Mouse (Mus musculus): ENCODE measurements at regions not wholly inside any gene's neighbourhood (a gene's known extent, or its start where the extent isn't known, plus 50 kb on each side); places are given as distances from the start of the nearest gene placed in this dataset.

DNA sequence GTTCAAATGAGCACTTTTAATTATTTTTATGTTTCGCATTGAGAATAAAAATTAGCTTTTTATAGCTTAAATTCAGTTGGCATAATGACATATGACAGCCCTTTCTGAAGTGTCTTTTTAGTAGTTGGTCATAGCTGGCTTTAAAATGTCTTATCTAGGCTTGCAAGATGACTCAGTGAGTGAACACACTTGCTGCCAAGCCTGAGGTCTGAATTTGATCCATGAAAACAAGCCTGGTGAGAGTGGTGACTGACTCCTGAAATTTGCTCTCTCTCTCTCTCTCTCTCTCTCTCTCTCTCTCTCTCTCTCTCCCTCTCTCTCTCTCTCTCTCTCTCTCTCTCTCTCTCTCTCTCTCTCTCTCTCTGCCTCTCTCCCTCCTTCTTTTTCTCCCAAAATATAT, 372.8 kb upstream of the Sash1 start:
- no peak overlapping the region for H3K4me3 ChIP-seq (ENCODE audit: insufficient read depth, low read length)
- no peak overlapping the region for H3K27ac ChIP-seq (ENCODE audit: insufficient read depth, low read depth, low read length)
- TF ChIP-seq CTCF (IDR thresholded peaks at IDR 0.05; ENCODE audit: low read depth, low read length) (no peak), POLR2A (IDR thresholded peaks at IDR 0.05; ENCODE audit: borderline replicate concordance, low read depth, low read length) (no peak)
- no peaks in the 10 kb centered on the region for H3K4me1 ChIP-seq (ENCODE audit: control insufficient read depth, insufficient read depth, low read length)

DNA sequence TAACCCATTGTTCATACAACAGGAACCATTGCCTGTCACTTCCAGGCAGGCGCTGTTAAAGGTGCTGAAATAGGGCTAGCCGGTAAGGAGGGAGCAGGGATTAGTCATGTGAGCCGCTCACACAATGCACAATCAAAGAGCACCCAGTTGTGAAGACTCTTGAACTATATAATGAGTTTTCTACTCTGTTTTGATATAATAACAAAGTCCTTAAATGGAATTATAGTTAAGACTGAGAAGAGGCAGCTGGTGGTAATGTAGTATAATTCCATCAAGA, 367.0 kb upstream of the Sash1 start:
- no peak overlapping the region for H3K4me3 ChIP-seq (ENCODE audit: insufficient read depth, low read length)
- H3K27ac ChIP-seq (ENCODE audit: insufficient read depth, low read depth, low read length): no peak overlapping the region
- no peaks in the 10 kb centered on the region for H3K4me1 ChIP-seq (ENCODE audit: control insufficient read depth, insufficient read depth, low read length)
- no peak for TF ChIP-seq CTCF (IDR thresholded peaks at IDR 0.05; ENCODE audit: low read depth, low read length)
- TF ChIP-seq POLR2A (IDR thresholded peaks at IDR 0.05; ENCODE audit: borderline replicate concordance, low read depth, low read length): no peak

DNA sequence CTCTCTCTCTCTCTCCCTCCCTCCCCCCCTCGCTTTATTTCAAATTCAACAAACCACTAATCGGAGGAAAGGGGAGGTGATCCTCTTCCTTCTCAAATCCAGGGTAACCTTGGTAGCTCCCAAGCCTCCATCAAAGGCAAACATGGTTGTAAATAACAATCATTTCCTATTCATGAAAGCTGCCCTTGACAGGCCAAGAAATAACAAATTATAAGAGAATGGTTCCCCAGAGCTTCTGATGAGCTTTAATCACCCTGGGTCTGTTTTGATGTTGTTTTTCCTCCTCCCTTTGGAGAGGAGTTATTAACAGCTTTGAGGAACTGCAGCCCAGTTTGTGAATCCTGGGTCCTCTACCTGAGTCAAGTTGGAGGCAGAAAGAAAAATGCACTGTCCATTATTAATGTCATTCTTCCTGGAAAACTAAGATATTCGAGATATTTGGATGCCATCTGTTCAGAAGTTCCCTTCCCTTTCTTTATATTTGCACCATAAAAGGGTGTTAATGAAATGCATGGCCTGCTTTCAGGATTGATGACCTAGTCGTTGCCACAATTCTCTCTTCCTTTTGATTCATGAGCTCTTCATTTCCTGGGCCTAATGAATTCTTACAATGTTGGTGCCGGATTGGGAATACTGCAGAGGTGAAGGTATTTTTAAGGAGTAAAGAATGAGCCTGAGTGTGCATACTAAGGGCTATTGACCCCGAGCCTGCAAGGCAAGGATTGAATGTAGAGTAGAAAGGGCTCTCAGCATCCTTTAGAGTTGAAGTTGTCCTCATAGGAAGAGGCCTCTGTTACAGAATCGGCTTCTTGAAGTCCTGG, 366.5 kb upstream of the Sash1 start:
- no peak for TF ChIP-seq CTCF (IDR thresholded peaks at IDR 0.05; ENCODE audit: low read depth, low read length)
- no peak for TF ChIP-seq POLR2A (IDR thresholded peaks at IDR 0.05; ENCODE audit: borderline replicate concordance, low read depth, low read length)
- Histone ChIP-seq H3K4me1 (ENCODE audit: control insufficient read depth, insufficient read depth, low read length) (no peaks in the 10 kb centered on the region), H3K27ac (ENCODE audit: insufficient read depth, low read depth, low read length) (no peak overlapping the region), H3K4me3 (ENCODE audit: insufficient read depth, low read length) (no peak overlapping the region)

DNA sequence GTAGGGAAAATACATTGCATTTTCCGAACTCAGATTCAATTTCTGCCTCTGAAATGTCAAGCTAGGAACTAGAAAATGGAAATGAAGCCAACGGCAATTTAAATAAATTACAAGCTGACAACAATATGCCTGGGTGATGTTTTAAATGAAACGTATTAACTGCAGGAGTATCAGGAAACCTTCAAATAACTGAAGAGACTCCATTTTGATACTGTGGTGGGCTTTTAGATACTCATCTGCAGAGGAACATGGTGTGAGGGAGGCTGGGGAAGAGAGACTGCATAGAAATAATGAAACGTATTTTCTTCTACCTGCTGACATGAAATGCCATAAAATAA, 357.4 kb upstream of the Sash1 start:
- H3K27ac ChIP-seq (ENCODE audit: insufficient read depth, low read depth, low read length): no peak overlapping the region
- no peaks in the 10 kb centered on the region for H3K4me1 ChIP-seq (ENCODE audit: control insufficient read depth, insufficient read depth, low read length)
- no peak for TF ChIP-seq CTCF (IDR thresholded peaks at IDR 0.05; ENCODE audit: low read depth, low read length)
- no peak for TF ChIP-seq POLR2A (IDR thresholded peaks at IDR 0.05; ENCODE audit: borderline replicate concordance, low read depth, low read length)
- no peak overlapping the region for H3K4me3 ChIP-seq (ENCODE audit: insufficient read depth, low read length)

DNA sequence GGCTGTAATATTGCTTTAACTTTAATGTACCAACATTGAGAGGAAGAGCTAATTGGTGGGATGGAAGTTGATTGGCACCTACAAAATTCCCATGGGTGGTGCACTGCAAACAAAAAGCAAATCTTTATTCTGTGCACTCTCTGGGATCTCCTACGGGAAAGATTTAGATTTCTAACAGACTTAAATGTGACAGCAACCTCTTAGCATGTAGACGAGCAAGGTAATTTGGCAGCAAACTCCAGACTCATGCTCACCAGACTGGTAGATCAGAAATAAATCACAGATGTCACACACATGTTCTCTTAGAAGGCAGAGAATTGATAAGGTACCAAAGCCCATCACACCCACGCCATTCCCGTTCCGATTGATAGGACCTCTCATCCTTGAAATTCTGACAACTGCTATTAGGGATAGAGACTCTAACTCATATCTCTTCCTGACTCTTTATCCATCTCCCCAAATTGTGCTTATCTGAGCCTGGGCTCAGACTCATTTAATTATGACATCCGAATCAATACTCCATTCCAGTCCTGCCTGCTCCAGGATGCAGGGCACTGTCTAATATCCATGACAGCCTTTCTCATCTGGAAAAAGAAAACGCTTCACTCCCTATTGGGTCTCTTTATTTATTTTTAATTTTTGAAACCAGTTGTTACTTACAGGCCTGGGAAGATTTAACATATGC, 356.9 kb upstream of the Sash1 start:
- Histone ChIP-seq H3K4me1 (ENCODE audit: control insufficient read depth, insufficient read depth, low read length) (no peaks in the 10 kb centered on the region), H3K4me3 (ENCODE audit: insufficient read depth, low read length) (no peak overlapping the region), H3K27ac (ENCODE audit: insufficient read depth, low read depth, low read length) (no peak overlapping the region)
- TF ChIP-seq POLR2A (IDR thresholded peaks at IDR 0.05; ENCODE audit: borderline replicate concordance, low read depth, low read length) (no peak), CTCF (IDR thresholded peaks at IDR 0.05; ENCODE audit: low read depth, low read length) (no peak)

DNA sequence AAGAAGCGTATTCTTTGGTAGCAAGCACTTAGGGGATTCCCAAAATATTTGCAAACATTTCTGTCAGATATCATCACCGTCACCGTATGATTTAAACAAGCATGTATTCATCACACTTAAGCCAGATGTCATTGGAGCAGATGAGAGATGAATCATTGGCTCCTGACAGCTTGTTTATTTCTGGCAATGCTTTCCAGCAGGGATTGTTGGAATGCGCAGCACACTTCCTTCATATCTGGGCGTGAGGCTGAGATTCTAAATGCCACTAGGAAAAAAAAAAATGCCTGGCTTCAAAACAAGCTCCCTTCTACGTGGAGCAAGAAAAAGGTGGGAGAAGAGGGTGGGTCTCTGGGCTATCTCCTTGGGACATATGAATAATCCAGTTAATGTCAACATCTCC, 354.1 kb upstream of the Sash1 start:
- TF ChIP-seq CTCF (IDR thresholded peaks at IDR 0.05; ENCODE audit: low read depth, low read length) (no peak), POLR2A (IDR thresholded peaks at IDR 0.05; ENCODE audit: borderline replicate concordance, low read depth, low read length) (no peak)
- Histone ChIP-seq H3K4me1 (ENCODE audit: control insufficient read depth, insufficient read depth, low read length) (no peaks in the 10 kb centered on the region), H3K27ac (ENCODE audit: insufficient read depth, low read depth, low read length) (no peak overlapping the region), H3K4me3 (ENCODE audit: insufficient read depth, low read length) (no peak overlapping the region)

DNA sequence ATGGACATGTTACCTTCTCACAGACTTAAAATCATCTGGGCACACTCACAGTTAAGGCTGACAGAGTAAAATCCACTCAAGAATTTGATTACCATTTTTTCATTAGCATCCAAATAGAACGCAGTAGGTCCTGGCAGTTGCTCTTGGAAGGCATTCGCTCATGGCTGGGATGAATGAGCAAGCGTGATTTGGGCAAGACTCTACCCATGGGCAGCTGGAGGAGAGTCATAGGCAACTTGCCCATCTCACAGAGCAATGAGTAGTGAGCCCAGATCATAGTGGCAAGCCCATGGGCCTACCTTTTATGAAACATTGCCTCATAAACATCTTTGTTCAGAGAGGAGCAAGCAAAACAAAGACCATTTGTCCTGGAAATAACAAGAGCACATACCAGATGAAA, 345.9 kb upstream of the Sash1 start:
- no peak for TF ChIP-seq POLR2A (IDR thresholded peaks at IDR 0.05; ENCODE audit: borderline replicate concordance, low read depth, low read length)
- no peak for TF ChIP-seq CTCF (IDR thresholded peaks at IDR 0.05; ENCODE audit: low read depth, low read length)
- no peaks in the 10 kb centered on the region for H3K4me1 ChIP-seq (ENCODE audit: control insufficient read depth, insufficient read depth, low read length)
- no peak overlapping the region for H3K27ac ChIP-seq (ENCODE audit: insufficient read depth, low read depth, low read length)
- no peak overlapping the region for H3K4me3 ChIP-seq (ENCODE audit: insufficient read depth, low read length)

DNA sequence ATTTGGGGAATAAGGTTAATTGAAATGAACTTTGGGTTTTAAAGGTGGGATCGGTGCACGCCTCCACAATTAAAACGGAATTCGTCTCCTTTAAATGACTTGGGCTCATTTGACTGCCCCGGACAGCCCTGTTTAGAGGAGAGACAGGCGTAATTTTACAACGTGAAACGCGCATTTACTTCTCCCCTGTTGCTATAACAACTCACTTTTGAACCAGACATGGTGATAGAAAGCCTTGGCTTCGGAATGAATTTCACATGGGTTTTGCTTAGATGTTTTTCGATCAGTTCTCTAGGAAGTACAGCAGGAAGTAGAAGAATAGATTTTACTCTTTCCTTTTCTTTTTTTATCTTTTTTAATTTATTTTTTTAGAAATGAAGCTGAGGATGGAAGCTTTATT, 343.2 kb upstream of the Sash1 start:
- Histone ChIP-seq H3K4me3 (ENCODE audit: insufficient read depth, low read length) (no peak overlapping the region), H3K27ac (ENCODE audit: insufficient read depth, low read depth, low read length) (no peak overlapping the region), H3K4me1 (ENCODE audit: control insufficient read depth, insufficient read depth, low read length) (no peaks in the 10 kb centered on the region)
- no peak for TF ChIP-seq CTCF (IDR thresholded peaks at IDR 0.05; ENCODE audit: low read depth, low read length)
- no peak for TF ChIP-seq POLR2A (IDR thresholded peaks at IDR 0.05; ENCODE audit: borderline replicate concordance, low read depth, low read length)

DNA sequence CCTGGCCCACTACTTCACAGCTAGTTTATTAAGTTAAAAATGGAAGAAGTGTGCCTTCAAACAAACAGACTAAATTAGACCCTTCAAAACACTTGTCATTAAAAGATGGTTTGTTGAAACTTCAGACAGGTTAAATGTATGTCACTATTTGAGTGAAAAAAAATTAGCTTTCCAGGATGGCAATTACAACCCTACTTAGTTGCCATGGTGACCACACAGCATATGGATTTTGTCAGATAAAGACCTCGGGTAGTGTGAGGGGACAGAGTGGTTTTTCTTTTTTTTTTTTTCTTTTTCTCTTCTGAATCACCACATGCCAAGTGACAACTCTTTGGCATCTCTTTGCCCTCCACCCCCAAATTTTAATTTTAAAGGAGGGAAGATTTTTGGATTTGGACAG, 341.5 kb upstream of the Sash1 start:
- no peak for TF ChIP-seq POLR2A (IDR thresholded peaks at IDR 0.05; ENCODE audit: borderline replicate concordance, low read depth, low read length)
- no peak for TF ChIP-seq CTCF (IDR thresholded peaks at IDR 0.05; ENCODE audit: low read depth, low read length)

DNA sequence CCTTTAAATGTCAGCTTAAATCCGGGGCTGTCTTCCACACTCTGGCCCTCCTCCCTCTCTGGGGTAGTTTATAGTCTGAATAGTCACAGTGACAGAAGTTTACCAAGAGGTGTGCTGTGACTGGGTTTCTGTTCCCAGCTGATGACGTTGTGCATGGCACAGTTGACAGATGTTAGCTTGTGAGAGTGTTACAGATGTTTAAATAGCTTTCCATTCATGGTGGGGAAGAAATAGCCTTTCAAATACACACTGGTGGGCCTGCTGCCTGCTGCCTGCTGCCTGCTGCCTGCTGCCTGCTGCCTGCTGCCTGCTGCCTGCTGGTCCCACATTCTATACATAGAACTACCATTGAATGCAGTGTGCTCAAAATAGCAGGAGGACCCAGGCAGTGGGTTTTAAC, 324.8 kb upstream of the Sash1 start:
- no peak overlapping the region for H3K27ac ChIP-seq (ENCODE audit: insufficient read depth, low read depth, low read length)
- H3K4me3 ChIP-seq (ENCODE audit: insufficient read depth, low read length): no peak overlapping the region
- TF ChIP-seq POLR2A (IDR thresholded peaks at IDR 0.05; ENCODE audit: borderline replicate concordance, low read depth, low read length): no peak
- TF ChIP-seq CTCF (IDR thresholded peaks at IDR 0.05; ENCODE audit: low read depth, low read length): no peak
- no peaks in the 10 kb centered on the region for H3K4me1 ChIP-seq (ENCODE audit: control insufficient read depth, insufficient read depth, low read length)

More for the DNA sequence above, 341.5 kb upstream of the Sash1 start:
- Histone ChIP-seq H3K27ac (ENCODE audit: insufficient read depth, low read depth, low read length) (no peak overlapping the region), H3K4me1 (ENCODE audit: control insufficient read depth, insufficient read depth, low read length) (no peaks in the 10 kb centered on the region), H3K4me3 (ENCODE audit: insufficient read depth, low read length) (no peak overlapping the region)
